Mouse (Mus musculus) stomach, embryonic 15.5 days (tissue): ENCODE results near the gene Ltb4r1. TPM values are rescaled to one million over a fixed set of nuclear protein-coding genes. Genes with fewer than 3 reads are reported as not detected.

ENCODE experiments used
- ATAC-seq: fragments of 200-750 bp; cut with Nextera tagmentation; 2 replicates; pipeline ENCODE4 v1.8.0; 2017; ENCODE audit warnings: low read depth, moderate number of reproducible peaks, moderate TSS enrichment; ENCODE audit not compliant: insufficient read depth, low FRiP score
- H3K27ac ChIP-seq: fragments of 300-500 bp; sonication (generic); 2 replicates; pipeline ENCODE4 v1.5.1; 2015; ENCODE audit warnings: mild to moderate bottlenecking, inconsistent platforms
- H3K27me3 ChIP-seq: fragments of 300-500 bp; sonication (generic); replicated peaks from 2 replicates; pipeline ENCODE4 v1.6.1; 2015; ENCODE audit warnings: inconsistent platforms
- H3K36me3 ChIP-seq: fragments of 300-500 bp; sonication (generic); 2 replicates; pipeline ENCODE4 v1.6.1; 2015; ENCODE audit warnings: inconsistent platforms
- H3K4me1 ChIP-seq: fragments of 300-500 bp; sonication (generic); 2 replicates; pipeline ENCODE4 v1.6.1; 2015; ENCODE audit warnings: inconsistent platforms
- H3K4me2 ChIP-seq: fragments of 300-500 bp; sonication (generic); 2 replicates; pipeline ENCODE4 v1.6.1; 2015; ENCODE audit warnings: mild to moderate bottlenecking, inconsistent platforms
- H3K4me3 ChIP-seq: fragments of 300-500 bp; sonication (generic); replicated peaks from 2 replicates; pipeline ENCODE4 v1.5.1; 2015; ENCODE audit warnings: inconsistent platforms
- H3K9ac ChIP-seq: fragments of 300-500 bp; sonication (generic); 2 replicates; pipeline ENCODE4 v1.6.1; 2015; ENCODE audit warnings: inconsistent platforms
- H3K9me3 ChIP-seq: fragments of 300-500 bp; sonication (generic); 2 replicates; pipeline ENCODE4 v1.6.1; 2016; ENCODE audit warnings: inconsistent platforms
- WGBS: fragments of 180-500 bp; shearing (Covaris S2); methylation state at CpG from one replicate; pipeline ENCODE4 v1.1.7; 2015; 5-methylcytosine and 5-hydroxymethylcytosine counted together
- polyA plus RNA-seq: library from polyadenylated mRNA; unstranded; fragments of >200 nt; fragmentation: Nextera tagmentation; extraction: Ambion mirVana; gene quantifications from 2 replicates; pipeline ENCODE4 v1.2.1, GENCODE M21; 2015

Gene Ltb4r1
- 3.8 and 4.7 TPM in 2 replicates for polyA plus RNA-seq

DNA sequence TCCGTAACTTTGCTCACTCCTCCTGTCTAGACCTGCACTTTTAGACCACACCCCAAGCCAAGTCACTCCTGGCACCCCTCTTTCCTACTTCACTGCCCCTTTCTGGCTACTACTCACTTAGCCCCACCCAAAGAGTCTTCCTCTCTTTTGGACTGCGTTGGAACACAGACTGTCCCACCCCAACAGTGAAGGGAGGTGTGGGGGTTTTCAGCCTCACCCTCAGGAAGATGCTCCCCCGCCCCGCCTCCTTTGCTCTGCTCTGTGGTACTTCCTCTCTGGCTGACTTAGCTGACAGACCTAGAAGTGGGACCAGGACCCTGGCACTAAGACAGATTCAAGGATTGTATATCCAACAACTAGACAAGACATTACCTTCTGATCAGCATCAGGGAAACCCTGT is at the start of gene Ltb4r1:
TSS of gene Ltb4r1 (plus strand) at position 267 of the 400 bp plus-strand sequence.
- 56% methylated on average over 4 of the region's 4 CpGs for WGBS
- Histone ChIP-seq H3K27me3 (peaks cover 25% of the 10 kb centered on the region), H3K4me3 (no peak within 1 kb of the TSS), H3K9me3 (no peaks in the 10 kb centered on the region), H3K27ac (no peak within 1 kb of the TSS), H3K9ac (no peak within 1 kb of the TSS), H3K36me3 (no peaks in the 10 kb centered on the region), H3K4me1 (peaks cover 18% of the 10 kb centered on the region), H3K4me2 (no peak within 1 kb of the TSS)
- no peak for ATAC-seq

DNA sequence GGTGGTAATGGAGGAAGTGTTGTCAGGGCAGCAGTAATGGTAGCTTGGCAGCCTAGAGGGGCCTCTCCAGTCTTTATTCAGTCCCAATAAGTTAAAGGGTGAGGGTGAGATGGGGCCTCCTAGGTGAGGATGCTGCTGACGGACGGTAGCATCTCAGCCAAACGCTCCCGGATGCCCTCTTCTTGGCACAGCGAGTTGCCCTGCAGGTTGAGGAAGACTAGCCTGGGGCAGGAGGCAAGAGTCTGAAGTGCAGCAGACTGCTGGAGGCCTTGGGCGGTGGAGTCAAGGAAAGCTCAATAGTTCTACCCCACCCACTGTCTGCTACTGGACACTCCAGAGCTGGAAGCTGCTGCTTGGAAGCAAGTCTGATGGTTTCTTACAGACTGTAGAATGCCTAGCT is 49.5 kb upstream of the Ltb4r1 start:
- Histone ChIP-seq H3K9ac (no peak overlapping the region), H3K36me3 (peaks cover 24% of the 10 kb centered on the region), H3K4me1 (peaks cover 14% of the 10 kb centered on the region; the same call in 1 of the 2 replicates), H3K27ac (peak overlapping the region; percentile 63), H3K27me3 (no peaks in the 10 kb centered on the region), H3K9me3 (no peaks in the 10 kb centered on the region), H3K4me3 (no peak overlapping the region), H3K4me2 (no peak overlapping the region)
- 87% methylated on average over 6 of the region's 6 CpGs for WGBS
- ATAC-seq, result no peak

DNA sequence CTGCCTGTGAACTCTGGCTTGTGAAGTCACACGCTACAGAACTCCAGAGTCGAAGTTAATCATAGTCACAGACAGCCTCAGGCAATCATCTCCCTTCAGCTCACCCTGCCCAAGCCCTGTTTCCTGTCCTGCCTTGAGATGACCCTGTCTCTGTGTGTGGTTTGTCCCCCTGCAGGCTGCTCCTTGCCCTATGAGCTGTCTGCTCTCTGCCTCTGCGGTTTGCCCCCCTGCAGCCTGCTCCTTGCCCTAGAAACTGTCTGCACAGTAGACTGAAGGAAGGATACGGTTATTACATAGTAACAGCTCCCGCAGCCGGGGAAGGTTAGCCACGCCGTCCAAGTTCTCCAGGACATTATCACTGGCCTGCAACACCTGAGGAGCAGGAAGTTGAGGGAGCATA is 48.9 kb upstream of the Ltb4r1 start:
- H3K4me3 ChIP-seq, result no peak overlapping the region
- WGBS, result 79% methylated on average over 8 of the region's 8 CpGs
- H3K9ac ChIP-seq, result no peak overlapping the region
- no peak overlapping the region for H3K27ac ChIP-seq
- H3K27me3 ChIP-seq, result no peaks in the 10 kb centered on the region
- H3K4me2 ChIP-seq, result no peak overlapping the region
- ATAC-seq, result no peak
- H3K4me1 ChIP-seq, result peaks cover 17% of the 10 kb centered on the region; the same call in 1 of the 2 replicates
- H3K36me3 ChIP-seq, result peaks cover 24% of the 10 kb centered on the region
- no peaks in the 10 kb centered on the region for H3K9me3 ChIP-seq

DNA sequence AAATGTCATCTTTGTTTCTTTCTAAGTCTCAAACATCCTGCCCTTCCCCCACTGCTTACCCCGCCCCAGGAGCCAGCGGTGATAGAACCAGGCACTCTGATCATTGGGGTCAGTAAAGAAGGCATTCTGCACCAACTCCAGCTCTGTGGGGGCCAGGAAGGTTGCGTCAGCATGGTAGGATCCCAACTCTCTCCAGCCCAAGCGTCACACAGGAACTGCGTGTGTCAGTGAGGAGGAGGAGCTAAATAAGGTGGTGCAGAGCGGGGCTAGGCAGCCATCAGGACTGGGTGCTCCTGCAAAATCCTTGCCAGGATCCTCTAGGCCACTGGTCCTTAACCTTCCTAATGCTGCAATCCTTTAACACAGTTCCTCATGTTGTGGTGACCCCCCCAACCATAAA is 46.0 kb upstream of the Ltb4r1 start:
- Histone ChIP-seq H3K9me3 (no peaks in the 10 kb centered on the region), H3K9ac (no peak overlapping the region), H3K36me3 (peaks cover 24% of the 10 kb centered on the region), H3K27ac (no peak overlapping the region), H3K4me1 (peaks cover 10% of the 10 kb centered on the region; the same call in 1 of the 2 replicates), H3K27me3 (no peaks in the 10 kb centered on the region), H3K4me2 (no peak overlapping the region), H3K4me3 (no peak overlapping the region)
- ATAC-seq, result no peak
- 85% methylated on average over 6 of the region's 6 CpGs for WGBS

DNA sequence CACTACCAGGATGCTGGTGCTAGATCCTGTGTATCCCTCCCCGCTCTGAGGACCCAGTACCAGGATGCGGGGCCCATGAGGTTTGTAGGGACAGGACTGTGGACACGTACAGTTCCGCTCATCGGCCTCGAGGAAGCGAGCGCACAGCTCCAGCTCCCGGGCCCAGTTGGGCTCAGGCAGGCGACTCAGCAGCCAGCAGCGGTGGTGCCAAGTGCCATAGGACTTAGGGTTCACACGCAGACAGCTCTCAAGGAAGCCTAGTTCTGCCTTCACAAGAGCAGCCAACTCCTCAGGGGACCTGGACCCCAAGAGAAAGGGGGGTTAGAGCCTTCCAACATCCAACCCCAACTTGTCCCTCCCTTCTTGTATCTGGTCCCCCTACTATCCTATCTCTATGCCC is 45.1 kb upstream of the Ltb4r1 start:
- 92% methylated on average over 12 of the region's 12 CpGs for WGBS
- no peak for ATAC-seq
- no peak overlapping the region; the same call in 1 of the 2 replicates for H3K27ac ChIP-seq

DNA sequence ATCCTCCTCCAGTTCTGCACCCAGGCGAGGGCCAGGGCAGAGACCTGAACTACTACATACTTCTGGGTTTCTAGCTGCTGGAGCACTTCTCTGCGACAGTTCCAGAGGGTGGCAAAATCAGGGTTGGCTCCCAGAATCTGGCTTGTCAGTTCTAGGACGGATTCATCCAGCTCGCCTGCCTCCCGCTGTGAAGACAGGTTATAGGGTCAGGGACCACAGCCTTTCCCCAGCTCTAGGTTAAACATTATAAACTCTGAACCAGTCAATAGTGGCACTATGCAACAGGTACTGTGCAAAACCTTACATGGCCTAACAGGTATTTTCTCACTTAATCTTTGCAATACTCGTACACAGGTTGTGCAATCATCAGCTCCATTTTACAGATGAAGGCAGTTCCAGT is 44.7 kb upstream of the Ltb4r1 start:
- Histone ChIP-seq H3K4me1 (peaks cover 10% of the 10 kb centered on the region; the same call in 1 of the 2 replicates), H3K9ac (no peak overlapping the region; the same call in 1 of the 2 replicates), H3K36me3 (peaks cover 24% of the 10 kb centered on the region), H3K4me2 (peak overlapping the region; percentile 87), H3K4me3 (peak overlapping the region; percentile 81), H3K27ac (peak overlapping the region; percentile 88; the same call in 1 of the 2 replicates), H3K9me3 (no peaks in the 10 kb centered on the region), H3K27me3 (no peaks in the 10 kb centered on the region)
- WGBS, result 75% methylated on average over 6 of the region's 6 CpGs
- ATAC-seq, result no peak

More for the DNA sequence above, 45.1 kb upstream of the Ltb4r1 start:
- Histone ChIP-seq H3K4me3 (peak overlapping the region; percentile 81; the same call in 1 of the 2 replicates), H3K36me3 (peaks cover 24% of the 10 kb centered on the region), H3K4me1 (peaks cover 10% of the 10 kb centered on the region; the same call in 1 of the 2 replicates), H3K9ac (no peak overlapping the region), H3K9me3 (no peaks in the 10 kb centered on the region), H3K27me3 (no peaks in the 10 kb centered on the region), H3K4me2 (peak overlapping the region; percentile 87)

DNA sequence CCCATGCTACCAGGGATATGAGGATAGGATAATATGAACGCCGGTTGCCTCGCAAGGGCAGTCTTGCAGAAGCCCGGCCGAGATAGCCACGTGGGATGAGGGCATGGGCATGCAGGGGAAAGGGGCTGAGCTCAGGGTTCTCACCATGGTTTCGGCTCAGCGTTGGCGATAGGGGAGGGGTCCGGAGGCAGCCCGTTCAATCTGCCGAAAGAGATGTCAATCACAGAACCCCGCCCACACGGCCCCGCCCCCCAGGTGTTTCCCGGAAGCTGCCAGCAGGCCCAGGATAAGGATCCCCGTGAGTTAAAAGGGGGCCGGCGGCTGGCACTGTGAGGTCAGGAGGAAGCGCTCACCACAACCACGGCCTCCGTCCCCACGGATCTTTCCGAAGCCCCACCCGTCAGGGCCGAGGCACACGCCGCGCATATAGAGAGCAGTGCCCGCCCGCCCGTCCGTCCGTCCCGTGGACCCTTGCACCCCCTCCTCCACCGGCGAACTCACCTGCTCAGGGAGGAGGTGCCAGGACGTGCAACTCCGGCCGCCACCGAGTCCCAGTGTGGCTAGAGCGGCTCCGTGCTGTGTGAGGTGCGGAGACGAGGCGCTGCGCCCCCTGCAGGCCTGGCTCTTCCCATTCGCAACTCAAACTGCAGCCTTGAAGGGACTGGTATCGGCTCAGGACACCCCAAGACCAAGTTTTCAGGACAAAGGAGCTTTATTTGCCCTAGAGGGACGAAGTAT is 43.9 kb upstream of the Ltb4r1 start, which contains the start of gene Rabggta:
TSS of gene Rabggta (minus strand) at position 564 of the 738 bp plus-strand sequence.
- peak within 1 kb of the TSS; percentile 88 for H3K27ac ChIP-seq
- H3K4me3 ChIP-seq, result peak within 1 kb of the TSS; percentile 81
- under 1% methylated on average over 50 of the region's 50 CpGs for WGBS
- H3K9me3 ChIP-seq, result no peaks in the 10 kb centered on the region
- peak; percentile 95 for ATAC-seq
- H3K4me1 ChIP-seq, result peaks cover 10% of the 10 kb centered on the region; the same call in 1 of the 2 replicates
- peak within 1 kb of the TSS; percentile 75 for H3K9ac ChIP-seq
- peak within 1 kb of the TSS; percentile 87 for H3K4me2 ChIP-seq
- peaks cover 19% of the 10 kb centered on the region for H3K36me3 ChIP-seq
- no peaks in the 10 kb centered on the region for H3K27me3 ChIP-seq

DNA sequence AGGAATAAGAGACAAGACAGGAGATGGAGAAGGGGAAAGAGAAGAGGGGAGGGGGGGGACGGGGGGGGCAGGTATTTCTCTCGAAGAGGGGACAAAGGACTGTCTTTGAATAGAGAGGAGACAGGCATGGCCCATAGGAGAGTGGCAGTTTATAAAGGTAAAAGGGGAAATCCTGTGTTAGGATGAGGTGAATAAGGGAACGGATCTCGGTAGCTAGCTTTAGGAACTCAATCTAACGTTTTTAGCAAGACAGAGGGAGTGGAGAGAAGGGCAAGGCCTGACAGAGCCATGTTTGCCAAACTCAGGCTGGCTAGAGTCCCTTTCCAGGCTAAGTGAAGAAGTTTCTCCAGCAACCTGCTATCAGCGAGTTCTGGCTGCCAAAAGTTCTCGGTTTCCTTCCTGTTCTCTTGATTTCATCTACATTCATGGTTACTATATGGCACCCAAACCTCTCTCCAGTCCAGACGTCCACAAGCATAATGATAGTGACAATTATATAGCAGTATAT is 43.3 kb upstream of the Ltb4r1 start:
- Histone ChIP-seq H3K4me3 (peak overlapping the region; percentile 81), H3K9ac (no peak overlapping the region), H3K27me3 (no peaks in the 10 kb centered on the region), H3K36me3 (peaks cover 16% of the 10 kb centered on the region), H3K4me2 (peak overlapping the region; percentile 87), H3K4me1 (peaks cover 10% of the 10 kb centered on the region; the same call in 1 of the 2 replicates), H3K27ac (no peak overlapping the region), H3K9me3 (no peaks in the 10 kb centered on the region)
- WGBS, result 49% methylated on average over 8 of the region's 8 CpGs
- no peak for ATAC-seq

DNA sequence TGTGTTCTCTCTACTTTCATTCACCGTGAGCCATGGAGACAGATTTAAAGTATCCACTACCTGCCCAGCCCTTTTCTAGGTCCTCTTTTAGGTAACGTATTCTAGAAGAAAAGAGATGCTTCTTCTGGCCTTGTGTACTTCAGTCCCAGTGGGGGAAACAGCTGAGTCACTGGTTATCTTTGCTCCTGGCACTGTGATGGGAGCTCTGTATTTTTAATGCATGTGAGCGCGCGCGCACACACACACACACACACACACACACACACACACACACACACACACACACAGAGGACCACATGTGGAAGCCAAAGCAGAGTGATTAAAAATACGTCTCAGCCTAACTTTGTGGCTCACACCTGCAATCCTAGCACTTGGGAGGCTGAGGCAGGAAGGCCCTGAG is 42.3 kb upstream of the Ltb4r1 start:
- H3K36me3 ChIP-seq, result peaks cover 11% of the 10 kb centered on the region; the same call in 1 of the 2 replicates
- H3K9me3 ChIP-seq, result no peaks in the 10 kb centered on the region
- ATAC-seq, result no peak
- H3K4me3 ChIP-seq, result no peak overlapping the region
- H3K9ac ChIP-seq, result no peak overlapping the region
- H3K4me2 ChIP-seq, result no peak overlapping the region
- no peak overlapping the region for H3K27ac ChIP-seq
- 85% methylated on average over 7 of the region's 7 CpGs for WGBS
- H3K4me1 ChIP-seq, result peaks cover 10% of the 10 kb centered on the region; the same call in 1 of the 2 replicates
- no peaks in the 10 kb centered on the region for H3K27me3 ChIP-seq

DNA sequence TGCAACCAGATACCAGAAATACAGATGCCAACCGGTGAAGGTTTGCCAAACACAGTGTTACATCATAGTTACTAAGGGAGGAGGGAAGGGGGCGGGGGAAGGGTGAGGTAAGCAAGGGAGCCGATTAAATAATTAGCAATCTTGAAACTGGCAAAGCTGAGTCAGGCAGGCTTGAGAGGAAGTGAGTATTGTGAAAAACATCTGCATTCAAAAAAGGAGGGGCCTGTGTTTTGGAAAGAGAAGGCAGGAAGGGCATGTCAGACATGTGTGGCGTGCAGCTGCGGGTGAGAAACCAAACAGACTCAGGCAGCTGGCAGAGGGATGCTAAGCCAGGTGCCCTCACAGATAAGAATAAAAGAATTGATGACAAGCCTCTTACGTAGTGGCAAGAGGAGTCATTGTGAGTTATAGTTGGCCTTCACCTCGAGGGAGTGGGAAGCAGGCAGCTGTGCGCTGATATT is 41.3 kb upstream of the Ltb4r1 start:
- 40% methylated on average over 8 of the region's 8 CpGs for WGBS
- peaks cover 10% of the 10 kb centered on the region; the same call in 1 of the 2 replicates for H3K4me1 ChIP-seq
- H3K4me3 ChIP-seq, result no peak overlapping the region
- no peak for ATAC-seq
- H3K27me3 ChIP-seq, result no peaks in the 10 kb centered on the region
- no peaks in the 10 kb centered on the region for H3K9me3 ChIP-seq
- H3K27ac ChIP-seq, result no peak overlapping the region
- H3K36me3 ChIP-seq, result 0 out of 2 replicates have a peak, but pooled peaks cover 4% of the 10 kb centered on the region
- no peak overlapping the region for H3K9ac ChIP-seq
- H3K4me2 ChIP-seq, result no peak overlapping the region

DNA sequence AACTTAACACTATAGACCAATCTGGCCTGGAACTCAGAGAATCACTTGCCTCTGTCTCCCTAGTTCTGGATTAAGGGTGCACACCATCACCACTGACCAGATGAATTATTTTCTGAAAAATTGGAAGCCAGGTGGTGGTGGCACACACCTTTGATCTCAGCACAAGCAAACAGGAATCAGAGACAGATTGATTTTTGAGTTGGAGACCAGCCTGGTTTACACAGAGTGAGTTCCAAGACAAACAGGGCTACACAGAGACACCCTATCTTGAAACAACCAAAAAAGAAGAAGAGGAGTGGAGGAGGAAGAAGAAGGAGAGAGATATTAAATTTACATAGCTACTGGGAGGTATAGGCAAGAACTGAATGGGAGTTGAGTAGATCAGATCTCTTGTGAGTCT is 39.5 kb upstream of the Ltb4r1 start:
- no peaks in the 10 kb centered on the region for H3K9me3 ChIP-seq
- H3K27me3 ChIP-seq, result no peaks in the 10 kb centered on the region
- H3K4me3 ChIP-seq, result no peak overlapping the region
- H3K36me3 ChIP-seq, result no peaks in the 10 kb centered on the region
- no peak overlapping the region for H3K4me2 ChIP-seq
- no peak for ATAC-seq
- no peak overlapping the region for H3K27ac ChIP-seq
- peaks cover 4% of the 10 kb centered on the region; the same call in 1 of the 2 replicates for H3K4me1 ChIP-seq
- no peak overlapping the region for H3K9ac ChIP-seq
